Mouse (Mus musculus): ENCODE results near the gene Lrrc31. TPM values are rescaled to one million over a fixed set of nuclear protein-coding genes. Genes with fewer than 3 reads are reported as not detected.

Lrrc31 gene
- polyA plus RNA-seq, 1 experiment from 2014 or later: 0.08 TPM

GRCm38 (mm10) chr3:30706614-30707276 is 7.1 kb upstream of the Lrrc31 start:
- ATAC-seq (ENCODE audit: insufficient number of reproducible peaks, low FRiP score, low TSS enrichment, low read depth) (no peak), DNase-seq (ENCODE audit: low spot score) (no peak)
- H3K36me3 ChIP-seq (ENCODE audit: control insufficient read depth, insufficient read depth, low read length): no peaks in the 10 kb centered on the region
- H3K4me2 ChIP-seq (ENCODE audit: low read depth, severe bottlenecking): no peak overlapping the region
- no peaks in the 10 kb centered on the region for H3K4me1 ChIP-seq (ENCODE audit: control insufficient read depth, insufficient read depth, low read length)
- H3K4me3 ChIP-seq (ENCODE audit: low read depth, low read length): no peak overlapping the region
- no peaks in the 10 kb centered on the region for H3K27me3 ChIP-seq (ENCODE audit: control insufficient read depth, insufficient read depth, low read length)
- H3K27ac ChIP-seq (replicated peaks; ENCODE audit: low read depth, low read length): no peak overlapping the region
- WGBS: 86% methylated on average over 4 of the region's 4 CpGs
- no peak overlapping the region for H3K9ac ChIP-seq (ENCODE audit: low read length)
- no peaks in the 10 kb centered on the region for H3K9me3 ChIP-seq (ENCODE audit: control insufficient read depth, low read length)

- no peak overlapping the region for H3K9ac ChIP-seq (ENCODE audit: low read length)
- H3K4me1 ChIP-seq (ENCODE audit: control insufficient read depth, insufficient read depth, low read length): no peaks in the 10 kb centered on the region
- H3K27me3 ChIP-seq (ENCODE audit: control insufficient read depth, insufficient read depth, low read length): no peaks in the 10 kb centered on the region
- H3K4me3 ChIP-seq (ENCODE audit: low read depth, low read length): no peak overlapping the region
- H3K27ac ChIP-seq (replicated peaks; ENCODE audit: low read depth, low read length): no peak overlapping the region
- WGBS: 82% methylated on average over 3 of the region's 3 CpGs
- no peak overlapping the region for H3K4me2 ChIP-seq (ENCODE audit: low read depth, severe bottlenecking)
- no peaks in the 10 kb centered on the region for H3K9me3 ChIP-seq (ENCODE audit: control insufficient read depth, low read length)
- no peaks in the 10 kb centered on the region for H3K36me3 ChIP-seq (ENCODE audit: control insufficient read depth, insufficient read depth, low read length)
- ATAC-seq (ENCODE audit: insufficient number of reproducible peaks, low FRiP score, low TSS enrichment, low read depth): no peak
- DNase-seq (ENCODE audit: low spot score): no peak
These were observed 6.3 kb upstream of the Lrrc31 start for GRCm38 (mm10) chr3:30705977-30706376.

- no peak overlapping the region for H3K9ac ChIP-seq (ENCODE audit: low read length)
- H3K36me3 ChIP-seq (ENCODE audit: control insufficient read depth, insufficient read depth, low read length): no peaks in the 10 kb centered on the region
- H3K27ac ChIP-seq (replicated peaks; ENCODE audit: low read depth, low read length): no peak overlapping the region
- no peak overlapping the region for H3K4me2 ChIP-seq (ENCODE audit: low read depth, severe bottlenecking)
- no peaks in the 10 kb centered on the region for H3K9me3 ChIP-seq (ENCODE audit: control insufficient read depth, low read length)
- H3K27me3 ChIP-seq (ENCODE audit: control insufficient read depth, insufficient read depth, low read length): no peaks in the 10 kb centered on the region
- H3K4me3 ChIP-seq (ENCODE audit: low read depth, low read length): no peak overlapping the region
- ATAC-seq (ENCODE audit: insufficient number of reproducible peaks, low FRiP score, low TSS enrichment, low read depth): no peak
- no peaks in the 10 kb centered on the region for H3K4me1 ChIP-seq (ENCODE audit: control insufficient read depth, insufficient read depth, low read length)
- DNase-seq (ENCODE audit: low spot score): no peak
- WGBS: 69% methylated on average over 4 of the region's 4 CpGs
These were observed 1.8 kb downstream of the Lrrc31 start for GRCm38 (mm10) chr3:30697891-30698290.

GRCm38 (mm10) chr3:30696346-30696745 is 3.3 kb downstream of the Lrrc31 start:
- H3K36me3 ChIP-seq (ENCODE audit: control insufficient read depth, insufficient read depth, low read length): no peaks in the 10 kb centered on the region
- H3K4me1 ChIP-seq (ENCODE audit: control insufficient read depth, insufficient read depth, low read length): no peaks in the 10 kb centered on the region
- no peak overlapping the region for H3K4me2 ChIP-seq (ENCODE audit: low read depth, severe bottlenecking)
- no peak for ATAC-seq (ENCODE audit: insufficient number of reproducible peaks, low FRiP score, low TSS enrichment, low read depth)
- WGBS: 12% methylated on average over 2 of the region's 2 CpGs
- DNase-seq (ENCODE audit: low spot score): peak; percentile 85
- H3K27me3 ChIP-seq (ENCODE audit: control insufficient read depth, insufficient read depth, low read length): no peaks in the 10 kb centered on the region
- no peak overlapping the region for H3K4me3 ChIP-seq (ENCODE audit: low read depth, low read length)
- no peaks in the 10 kb centered on the region for H3K9me3 ChIP-seq (ENCODE audit: control insufficient read depth, low read length)
- H3K27ac ChIP-seq (replicated peaks; ENCODE audit: low read depth, low read length): no peak overlapping the region
- no peak overlapping the region for H3K9ac ChIP-seq (ENCODE audit: low read length)

GRCm38 (mm10) chr3:30695661-30696060 is 4.0 kb downstream of the Lrrc31 start:
- H3K27me3 ChIP-seq (ENCODE audit: control insufficient read depth, insufficient read depth, low read length): no peaks in the 10 kb centered on the region
- H3K4me1 ChIP-seq (ENCODE audit: control insufficient read depth, insufficient read depth, low read length): no peaks in the 10 kb centered on the region
- H3K4me3 ChIP-seq (ENCODE audit: low read depth, low read length): no peak overlapping the region
- H3K27ac ChIP-seq (replicated peaks; ENCODE audit: low read depth, low read length): no peak overlapping the region
- no peak overlapping the region for H3K4me2 ChIP-seq (ENCODE audit: low read depth, severe bottlenecking)
- H3K9ac ChIP-seq (ENCODE audit: low read length): no peak overlapping the region
- ATAC-seq (ENCODE audit: insufficient number of reproducible peaks, low FRiP score, low TSS enrichment, low read depth) (no peak), DNase-seq (ENCODE audit: low spot score) (no peak)
- no peaks in the 10 kb centered on the region for H3K9me3 ChIP-seq (ENCODE audit: control insufficient read depth, low read length)
- H3K36me3 ChIP-seq (ENCODE audit: control insufficient read depth, insufficient read depth, low read length): no peaks in the 10 kb centered on the region
- 93% methylated on average over 2 of the region's 2 CpGs for WGBS

GRCm38 (mm10) chr3:30690976-30691375 is 8.7 kb downstream of the Lrrc31 start:
- WGBS: 73% methylated on average over 7 of the region's 7 CpGs
- no peaks in the 10 kb centered on the region for H3K27me3 ChIP-seq (ENCODE audit: control insufficient read depth, insufficient read depth, low read length)
- no peak overlapping the region for H3K4me2 ChIP-seq (ENCODE audit: low read depth, severe bottlenecking)
- H3K27ac ChIP-seq (replicated peaks; ENCODE audit: low read depth, low read length): no peak overlapping the region
- peak; percentile 7 for DNase-seq (ENCODE audit: low spot score)
- ATAC-seq (ENCODE audit: insufficient number of reproducible peaks, low FRiP score, low TSS enrichment, low read depth): no peak
- no peak overlapping the region for H3K4me3 ChIP-seq (ENCODE audit: low read depth, low read length)
- H3K36me3 ChIP-seq (ENCODE audit: control insufficient read depth, insufficient read depth, low read length): no peaks in the 10 kb centered on the region
- H3K9ac ChIP-seq (ENCODE audit: low read length): no peak overlapping the region
- no peaks in the 10 kb centered on the region for H3K4me1 ChIP-seq (ENCODE audit: control insufficient read depth, insufficient read depth, low read length)
- no peaks in the 10 kb centered on the region for H3K9me3 ChIP-seq (ENCODE audit: control insufficient read depth, low read length)

- DNase-seq (ENCODE audit: low spot score) (no peak), ATAC-seq (ENCODE audit: insufficient number of reproducible peaks, low FRiP score, low TSS enrichment, low read depth) (no peak)
- Histone ChIP-seq H3K36me3 (ENCODE audit: control insufficient read depth, insufficient read depth, low read length) (no peaks in the 10 kb centered on the region), H3K9me3 (ENCODE audit: control insufficient read depth, low read length) (no peaks in the 10 kb centered on the region), H3K9ac (ENCODE audit: low read length) (no peak overlapping the region), H3K4me2 (ENCODE audit: low read depth, severe bottlenecking) (no peak overlapping the region), H3K27ac (replicated peaks; ENCODE audit: low read depth, low read length) (no peak overlapping the region), H3K4me3 (ENCODE audit: low read depth, low read length) (no peak overlapping the region), H3K4me1 (ENCODE audit: control insufficient read depth, insufficient read depth, low read length) (no peaks in the 10 kb centered on the region), H3K27me3 (ENCODE audit: control insufficient read depth, insufficient read depth, low read length) (no peaks in the 10 kb centered on the region)
- WGBS: 74% methylated on average over 3 of the region's 3 CpGs
These were observed 12.4 kb downstream of the Lrrc31 start for GRCm38 (mm10) chr3:30687216-30687615.

- H3K27me3 ChIP-seq (ENCODE audit: control insufficient read depth, insufficient read depth, low read length): no peaks in the 10 kb centered on the region
- no peak for DNase-seq (ENCODE audit: low spot score)
- no peak overlapping the region for H3K9ac ChIP-seq (ENCODE audit: low read length)
- H3K4me3 ChIP-seq (ENCODE audit: low read depth, low read length): no peak overlapping the region
- H3K9me3 ChIP-seq (ENCODE audit: control insufficient read depth, low read length): no peaks in the 10 kb centered on the region
- 86% methylated on average over 6 of the region's 6 CpGs for WGBS
- no peak overlapping the region for H3K27ac ChIP-seq (replicated peaks; ENCODE audit: low read depth, low read length)
- H3K4me1 ChIP-seq (ENCODE audit: control insufficient read depth, insufficient read depth, low read length): no peaks in the 10 kb centered on the region
- no peak for ATAC-seq (ENCODE audit: insufficient number of reproducible peaks, low FRiP score, low TSS enrichment, low read depth)
- H3K36me3 ChIP-seq (ENCODE audit: control insufficient read depth, insufficient read depth, low read length): no peaks in the 10 kb centered on the region
- no peak overlapping the region for H3K4me2 ChIP-seq (ENCODE audit: low read depth, severe bottlenecking)
These were observed 16.5 kb downstream of the Lrrc31 start for GRCm38 (mm10) chr3:30683190-30683589.

GRCm38 (mm10) chr3:30658486-30658885 is 41.2 kb downstream of the Lrrc31 start:
- no peak for DNase-seq (ENCODE audit: low spot score)
- Histone ChIP-seq H3K4me3 (ENCODE audit: low read depth, low read length) (no peak overlapping the region), H3K4me1 (ENCODE audit: control insufficient read depth, insufficient read depth, low read length) (no peaks in the 10 kb centered on the region), H3K36me3 (ENCODE audit: control insufficient read depth, insufficient read depth, low read length) (no peaks in the 10 kb centered on the region), H3K9me3 (ENCODE audit: control insufficient read depth, low read length) (no peaks in the 10 kb centered on the region), H3K27ac (replicated peaks; ENCODE audit: low read depth, low read length) (no peak overlapping the region), H3K27me3 (ENCODE audit: control insufficient read depth, insufficient read depth, low read length) (no peaks in the 10 kb centered on the region), H3K4me2 (ENCODE audit: low read depth, severe bottlenecking) (no peak overlapping the region), H3K9ac (ENCODE audit: low read length) (no peak overlapping the region)
- 88% methylated on average over 9 of the region's 9 CpGs for WGBS
- ATAC-seq (ENCODE audit: insufficient number of reproducible peaks, low FRiP score, low TSS enrichment, low read depth): no peak
